Mouse (Mus musculus): ENCODE measurements around the gene Nebl. TPM values are rescaled to one million over a fixed set of nuclear protein-coding genes. Genes with fewer than 3 reads are reported as not detected.

Gene Nebl
- total and polyA plus RNA-seq, 3 experiments: 4.7 to 5.4 TPM; not detected in 1

DNA sequence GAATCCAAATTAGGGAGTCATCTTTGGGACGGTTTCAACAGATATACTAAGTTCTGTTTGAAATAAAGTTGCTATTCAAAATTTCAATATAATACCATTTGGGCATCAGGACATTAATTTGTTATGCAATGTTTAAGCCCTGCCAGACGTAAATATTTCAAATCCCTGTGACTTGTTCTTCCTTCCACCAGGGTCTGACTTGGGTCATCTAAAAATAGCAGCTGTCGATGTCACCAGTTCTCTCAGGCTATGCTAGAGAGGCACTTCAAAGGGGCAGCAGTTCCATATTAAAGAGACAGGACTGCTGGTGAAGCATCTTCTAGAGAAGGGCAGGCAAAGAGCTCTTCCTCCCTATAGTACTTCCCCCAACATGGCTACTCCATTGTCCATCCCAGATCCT, 107.3 kb downstream of the Nebl start:
- H3K9me3 ChIP-seq (replicated peaks; ENCODE audit: insufficient read depth, low read length): no peaks in the 10 kb centered on the region
- H3K36me3 ChIP-seq (ENCODE audit: control insufficient read depth in 1 of 2, insufficient read depth in 2 of 2, low read length in 2 of 2): no peaks in the 10 kb centered on the region
- TF ChIP-seq SMC3 (IDR thresholded peaks at IDR 0.05; ENCODE audit: low read depth, low read length) (no peak), KAT2A (conservative IDR thresholded peaks at IDR 0.05; ENCODE audit: low read depth, low read length) (no peak)
- H3K27ac ChIP-seq (ENCODE audit: control insufficient read depth, low read depth, low read length): no peak overlapping the region
- H3K4me1 ChIP-seq (ENCODE audit: control insufficient read depth in 1 of 2, insufficient read depth in 2 of 2, low read length in 2 of 2): no peaks in the 10 kb centered on the region
- no peak overlapping the region for H3K9ac ChIP-seq (ENCODE audit: control insufficient read depth, low read depth, low read length, poor library complexity, severe bottlenecking)
- no peaks in the 10 kb centered on the region for H3K27me3 ChIP-seq (ENCODE audit: control insufficient read depth in 1 of 2, insufficient read depth in 2 of 2, low read length in 2 of 2)
- H3K4me3 ChIP-seq (ENCODE audit: control insufficient read depth in 1 of 2, insufficient read depth in 1 of 2, low read depth in 2 of 2, low read length in 2 of 2): no peak overlapping the region
- no peak for DNase-seq (ENCODE audit: low read depth, low spot score)
- H3K79me2 ChIP-seq (ENCODE audit: control insufficient read depth, insufficient read depth, low read length, poor library complexity): no peaks in the 10 kb centered on the region

DNA sequence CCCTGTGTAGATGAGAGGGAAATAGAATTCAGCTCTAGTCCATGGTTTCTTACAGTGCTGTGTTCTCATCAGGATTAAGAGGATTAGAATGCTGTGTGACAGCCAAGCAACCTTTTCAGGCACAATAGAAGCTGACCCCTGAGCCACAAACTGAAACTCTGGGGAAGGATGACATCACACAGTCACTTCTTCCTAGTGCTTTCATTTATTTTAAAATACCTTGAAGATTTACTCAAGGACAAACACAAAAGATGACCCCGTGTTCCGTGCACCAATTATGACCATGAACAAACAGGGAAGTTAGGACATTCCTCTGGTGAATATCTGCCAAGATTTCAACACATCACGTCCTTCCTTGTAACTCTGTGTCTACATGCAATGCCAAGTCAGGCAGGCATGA, 121.0 kb downstream of the Nebl start:
- H3K9ac ChIP-seq (ENCODE audit: control insufficient read depth, low read depth, low read length, poor library complexity, severe bottlenecking): no peak overlapping the region
- no peaks in the 10 kb centered on the region for H3K36me3 ChIP-seq (ENCODE audit: control insufficient read depth in 1 of 2, insufficient read depth in 2 of 2, low read length in 2 of 2)
- no peak for DNase-seq (ENCODE audit: low read depth, low spot score)
- no peaks in the 10 kb centered on the region for H3K4me1 ChIP-seq (ENCODE audit: control insufficient read depth in 1 of 2, insufficient read depth in 2 of 2, low read length in 2 of 2)
- TF ChIP-seq MYC (IDR thresholded peaks at IDR 0.05; ENCODE audit: low read depth, low read length): no peak
- no peak for TF ChIP-seq MAFK (IDR thresholded peaks at IDR 0.05; ENCODE audit: borderline replicate concordance, low read depth, low read length)
- TF ChIP-seq POLR2A (IDR thresholded peaks at IDR 0.05; ENCODE audit: control insufficient read depth in 1 of 2, insufficient read depth in 1 of 2, low read depth in 1 of 2, low read length in 2 of 2, poor library complexity in 1 of 2): no peak
- H3K27ac ChIP-seq (ENCODE audit: control insufficient read depth, low read depth, low read length): no peak overlapping the region
- H3K9me3 ChIP-seq (replicated peaks; ENCODE audit: insufficient read depth, low read length): no peaks in the 10 kb centered on the region
- no peaks in the 10 kb centered on the region; a peak in 1 of 4 replicates for H3K27me3 ChIP-seq (ENCODE audit: control insufficient read depth in 1 of 2, insufficient read depth in 2 of 2, low read length in 2 of 2)
- H3K4me3 ChIP-seq (ENCODE audit: control insufficient read depth in 1 of 2, insufficient read depth in 1 of 2, low read depth in 2 of 2, low read length in 2 of 2): no peak overlapping the region
- H3K79me2 ChIP-seq (ENCODE audit: control insufficient read depth, insufficient read depth, low read length, poor library complexity): no peaks in the 10 kb centered on the region

DNA sequence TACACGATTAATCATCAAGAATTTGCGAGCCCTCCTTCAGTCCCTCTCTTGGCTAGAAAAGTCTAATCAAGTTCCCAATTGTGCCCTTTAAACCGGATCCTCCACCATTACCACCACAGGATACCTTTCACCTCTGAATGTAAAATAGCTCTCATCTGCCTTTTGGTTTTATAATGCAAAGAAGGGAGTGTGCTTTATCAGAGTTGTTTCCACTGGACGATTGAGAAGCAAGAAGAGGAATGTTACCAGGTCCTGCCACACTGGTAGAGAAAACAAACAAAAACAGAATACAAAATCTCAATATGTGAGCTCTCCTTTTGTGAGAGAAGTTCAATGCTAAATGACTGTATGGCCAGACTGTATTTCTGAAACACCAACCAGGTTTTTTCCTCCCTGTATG, 127.7 kb downstream of the Nebl start:
- H3K4me3 ChIP-seq (ENCODE audit: control insufficient read depth in 1 of 2, insufficient read depth in 1 of 2, low read depth in 2 of 2, low read length in 2 of 2): no peak overlapping the region
- H3K27me3 ChIP-seq (ENCODE audit: control insufficient read depth in 1 of 2, insufficient read depth in 2 of 2, low read length in 2 of 2): no peaks in the 10 kb centered on the region; a peak in 1 of 4 replicates
- no peak overlapping the region for H3K27ac ChIP-seq (ENCODE audit: control insufficient read depth, low read depth, low read length)
- no peaks in the 10 kb centered on the region for H3K9me3 ChIP-seq (replicated peaks; ENCODE audit: insufficient read depth, low read length)
- DNase-seq (ENCODE audit: low read depth, low spot score): no peak
- no peaks in the 10 kb centered on the region for H3K79me2 ChIP-seq (ENCODE audit: control insufficient read depth, insufficient read depth, low read length, poor library complexity)
- no peak overlapping the region for H3K9ac ChIP-seq (ENCODE audit: control insufficient read depth, low read depth, low read length, poor library complexity, severe bottlenecking)
- H3K36me3 ChIP-seq (ENCODE audit: control insufficient read depth in 1 of 2, insufficient read depth in 2 of 2, low read length in 2 of 2): no peaks in the 10 kb centered on the region
- TF ChIP-seq NELFE (IDR thresholded peaks at IDR 0.05; ENCODE audit: low read depth, low read length): no peak
- no peak for TF ChIP-seq TCF12 (IDR thresholded peaks at IDR 0.05; ENCODE audit: low read depth, low read length)
- H3K4me1 ChIP-seq (ENCODE audit: control insufficient read depth in 1 of 2, insufficient read depth in 2 of 2, low read length in 2 of 2): no peaks in the 10 kb centered on the region

DNA sequence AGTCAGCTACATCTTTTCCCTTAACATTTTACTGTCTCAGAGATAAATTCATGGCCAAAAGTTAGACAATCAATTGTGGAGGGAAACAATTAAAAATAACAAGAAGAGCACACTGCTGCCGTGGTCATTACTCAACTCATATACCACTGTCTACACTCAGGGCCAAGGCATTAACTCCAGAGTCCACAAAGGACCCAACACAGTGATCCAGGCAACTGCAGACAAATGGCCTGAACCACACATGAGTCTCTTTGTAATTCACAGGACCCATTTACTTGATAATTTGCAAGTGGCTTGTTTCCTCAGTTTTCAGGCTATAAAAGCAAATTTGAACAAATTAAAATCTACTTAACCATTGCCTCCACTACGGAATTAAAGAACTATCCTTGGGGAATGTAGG, 130.6 kb downstream of the Nebl start:
- no peak overlapping the region for H3K27ac ChIP-seq (ENCODE audit: control insufficient read depth, low read depth, low read length)
- no peaks in the 10 kb centered on the region for H3K9me3 ChIP-seq (replicated peaks; ENCODE audit: insufficient read depth, low read length)
- TF ChIP-seq E2F4 (IDR thresholded peaks at IDR 0.05; ENCODE audit: borderline replicate concordance, low read depth, low read length) (no peak), MYC (IDR thresholded peaks at IDR 0.05; ENCODE audit: low read depth, low read length) (no peak), POLR2AphosphoS2 (IDR thresholded peaks at IDR 0.05; ENCODE audit: low read length) (no peak), RCOR1 (IDR thresholded peaks at IDR 0.05; ENCODE audit: low read depth, low read length) (no peak), SIN3A (IDR thresholded peaks at IDR 0.05; ENCODE audit: low read length) (no peak), ELF1 (IDR thresholded peaks at IDR 0.05; ENCODE audit: low read depth, low read length) (no peak)
- H3K9ac ChIP-seq (ENCODE audit: control insufficient read depth, low read depth, low read length, poor library complexity, severe bottlenecking): no peak overlapping the region
- no peak for DNase-seq (ENCODE audit: low read depth, low spot score)
- H3K79me2 ChIP-seq (ENCODE audit: control insufficient read depth, insufficient read depth, low read length, poor library complexity): no peaks in the 10 kb centered on the region
- H3K36me3 ChIP-seq (ENCODE audit: control insufficient read depth in 1 of 2, insufficient read depth in 2 of 2, low read length in 2 of 2): no peaks in the 10 kb centered on the region
- no peaks in the 10 kb centered on the region for H3K27me3 ChIP-seq (ENCODE audit: control insufficient read depth in 1 of 2, insufficient read depth in 2 of 2, low read length in 2 of 2)
- H3K4me3 ChIP-seq (ENCODE audit: control insufficient read depth in 1 of 2, insufficient read depth in 1 of 2, low read depth in 2 of 2, low read length in 2 of 2): no peak overlapping the region
- H3K4me1 ChIP-seq (ENCODE audit: control insufficient read depth in 1 of 2, insufficient read depth in 2 of 2, low read length in 2 of 2): no peaks in the 10 kb centered on the region
